Comparison of ENCODE assay signal across 9 mouse cellular contexts in genomic region chr13:94147257-94147656, GRCm38 (mm10).
DNase-seq lines count a peak whose midpoint lies in the region; ATAC-seq and TF ChIP-seq lines count a peak whose summit lies in the region.
"Had no signal": no experiment of that assay in that cellular context is flagged by ENCODE, and none has a peak within 500 bp of the region (broad histone marks: within the 10 kb centered on the region; RNA-seq: fewer than 3 reads in every experiment).

No protein-coding gene starts in this region.

- WGBS in heart, postnatal 0 days, result 34% methylated on average over 4 of the region's 4 CpGs

- intact Hi-C loops in heart, postnatal 25 days (cut with DNase I), result loop anchor here (5.0 to 10.0 kb wide), 3 partner anchors 292 to 350 kb away; no protein-coding TSS in a partner anchor
- intact Hi-C loops in left cerebral cortex, postnatal 36 days (cut with DNase I), result loop anchor here (5.0 kb wide), 1 partner anchor 355 kb away; no protein-coding TSS in a partner anchor

- peak; percentile 45 for DNase-seq in heart, postnatal 0 days (ENCODE audit: low spot score)
- DNase-seq in heart, postnatal 25 days (ENCODE audit: low spot score), result no peak
- DNase-seq in A20 (ENCODE audit: low read depth, low spot score), result peak; percentile 6
- peak; percentile 39 for DNase-seq in fibroblast of lung, adult 2 months (ENCODE audit: low read depth)
- DNase-seq in left cerebral cortex, postnatal 36 days (ENCODE audit: low spot score in 2 of 2), result peak; percentile 22 to 54
- no peak for DNase-seq in urinary bladder, postnatal 4 days (ENCODE audit: low spot score in 2 of 2)
- no peak for DNase-seq in ovary, postnatal 10 days (ENCODE audit: low spot score)
- DNase-seq in thymus, postnatal 36 days, result no peak

- peak; percentile 65 for TF ChIP-seq CTCF in heart, postnatal 0 days (IDR thresholded peaks at IDR 0.05; ENCODE audit: low read depth)

- H3K9ac ChIP-seq in heart, postnatal 0 days (replicated peaks; ENCODE audit: low read depth, low read length), result no peak overlapping the region
- H3K9ac ChIP-seq: lung, embryonic 15.5 days had no signal

- no peaks in the 10 kb centered on the region for H3K36me3 ChIP-seq in heart, postnatal 0 days (replicated peaks; ENCODE audit: control insufficient read depth, insufficient read depth, low read length)
- H3K36me3 ChIP-seq: lung, embryonic 15.5 days had no signal

- ATAC-seq in heart, postnatal 0 days (ENCODE audit: insufficient read depth, low read depth), result no peak

- no peaks in the 10 kb centered on the region for H3K27me3 ChIP-seq in heart, postnatal 0 days (ENCODE audit: control insufficient read depth, insufficient read depth, low read length)
- H3K27me3 ChIP-seq: lung, embryonic 15.5 days had no signal

- H3K4me2 ChIP-seq in heart, postnatal 0 days (ENCODE audit: low read depth, low read length), result no peak overlapping the region
- H3K4me2 ChIP-seq: lung, embryonic 15.5 days had no signal

- H3K4me3 ChIP-seq in heart, postnatal 0 days (ENCODE audit: low read depth, low read length), result no peak overlapping the region
- H3K4me3 ChIP-seq: lung, embryonic 15.5 days had no signal

- no peak overlapping the region for H3K27ac ChIP-seq in heart, postnatal 0 days (ENCODE audit: low read depth)
- H3K27ac ChIP-seq: lung, embryonic 15.5 days had no signal

- H3K4me1 ChIP-seq in heart, postnatal 0 days (ENCODE audit: control insufficient read depth, insufficient read depth), result peaks cover 6% of the 10 kb centered on the region; the same call in 1 of the 2 replicates

- TF ChIP-seq EP300 in heart, postnatal 0 days (IDR thresholded peaks at IDR 0.05; ENCODE audit: low read depth), result no peak

- no peaks in the 10 kb centered on the region for H3K9me3 ChIP-seq in heart, postnatal 0 days (replicated peaks; ENCODE audit: control insufficient read depth, low read length)
- H3K9me3 ChIP-seq: lung, embryonic 15.5 days had no signal

Comparison
In these comparisons a context has a peak if more than half of its experiments do, and no peak if none do; other contexts are left out.
1. DNase-seq: peak in heart, postnatal 0 days (single experiment), A20 (single experiment), fibroblast of lung, adult 2 months (single experiment) and left cerebral cortex, postnatal 36 days (2 of 2); none in heart, postnatal 25 days (single experiment), urinary bladder, postnatal 4 days (0 of 2), ovary, postnatal 10 days (single experiment) and thymus, postnatal 36 days (0 of 2).